Mouse (Mus musculus) hematopoietic multipotent progenitor cell, adult 10-12 weeks (in vitro differentiated cells): ENCODE measurements around the gene Satb1. TPM values are rescaled to one million over a fixed set of nuclear protein-coding genes. Genes with fewer than 3 reads are reported as not detected.

Experiments
- polyA plus RNA-seq: library from polyadenylated mRNA; stranded (reverse); fragments of >175 nt; gene quantifications from 2 replicates; pipeline ENCODE4 v1.2.3, GENCODE M21; 2012; ENCODE audit warnings: low replicate concordance

The Satb1 gene
- 87.1 and 111 TPM in 2 replicates for polyA plus RNA-seq

GRCm38 (mm10) chr17:51832900-51833577 lies at the start of gene Satb1:
Gene Satb1, minus strand, starts transcription at chr17:51833290.

